Mouse (Mus musculus) thymus, adult 2 months (tissue): ENCODE measurements around the gene Negr1.

Experiments used
- CTCF ChIP-seq: fragments of 200-500 bp; IDR thresholded peaks from 2 replicates; pipeline ENCODE4 v1.5.1; 2012; ENCODE audit warnings: mild to moderate bottlenecking, control low read depth, low read length, moderate library complexity, borderline replicate concordance; ENCODE audit not compliant: control insufficient read depth, poor library complexity, insufficient read depth; ENCODE audit errors: extremely low read depth
- POLR2A ChIP-seq: fragments of 200-500 bp; IDR thresholded peaks from 2 replicates; pipeline ENCODE4 v1.6.1; 2012; ENCODE audit warnings: mild to moderate bottlenecking, low read length, control low read depth, moderate library complexity; ENCODE audit not compliant: control insufficient read depth, poor library complexity, insufficient read depth; ENCODE audit errors: extremely low read depth

- TF ChIP-seq POLR2A (no peak), CTCF (no peak)
Measured at GRCm38 (mm10) chr3:156576292-156576691, 14.7 kb downstream of the Negr1 start.
